Mouse (Mus musculus): ENCODE results near the gene Rnf182.

- TF ChIP-seq POLR2A (IDR thresholded peaks at IDR 0.05; ENCODE audit: low read depth, low read length) (no peak), CTCF (IDR thresholded peaks at IDR 0.05; ENCODE audit: borderline replicate concordance, insufficient read depth, low read length) (no peak)
Observed at GRCm38 (mm10) chr13:43666130-43666529, 50.6 kb downstream of the Rnf182 start.
